In the genomic region with DNA sequence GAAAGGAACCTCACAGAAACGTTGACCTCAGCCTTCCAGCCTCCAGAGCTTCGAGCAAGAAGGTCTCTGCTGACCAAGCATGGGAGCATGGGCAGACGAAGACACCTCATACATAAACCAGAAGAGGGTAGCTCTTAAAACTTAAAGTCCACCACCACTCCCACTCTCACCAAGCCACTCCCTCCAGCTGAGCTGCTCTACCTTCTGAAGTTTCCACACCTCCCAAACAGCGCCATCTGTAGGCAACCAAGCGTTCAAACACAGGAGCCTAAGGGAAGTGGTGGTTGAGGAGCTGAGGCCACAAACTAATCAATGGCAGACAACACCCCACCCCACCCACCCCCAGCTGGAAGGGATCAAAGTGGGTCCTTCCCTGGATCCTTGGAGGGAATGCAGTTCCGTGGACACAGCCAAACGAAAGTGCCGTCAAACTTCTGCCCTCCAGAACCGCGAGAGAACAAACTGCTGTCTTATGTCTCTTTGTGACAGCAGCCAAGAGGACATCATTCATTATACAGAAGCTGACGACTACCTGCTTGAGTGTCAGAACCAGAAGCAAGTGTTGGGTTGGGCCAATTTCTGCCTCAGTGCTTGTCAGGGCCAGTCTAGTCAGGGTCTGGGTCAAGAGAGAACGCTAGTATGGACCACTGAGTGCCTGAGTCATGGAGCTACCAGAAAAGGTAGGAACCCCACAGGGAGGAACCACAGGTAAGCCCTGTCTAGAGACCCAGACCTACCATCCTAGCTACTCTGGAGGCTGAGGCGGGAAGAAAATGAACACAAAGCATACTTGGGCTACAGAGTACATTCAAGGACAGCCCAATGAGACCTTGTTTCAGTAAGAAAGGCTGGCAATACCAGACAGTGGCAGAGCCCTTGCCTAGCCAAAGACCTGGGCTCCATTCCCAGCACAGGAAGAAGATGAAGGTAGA, we compare ENCODE assay signal across 8 mouse cellular contexts. TPM values are rescaled to one million over a fixed set of nuclear protein-coding genes. Genes with fewer than 3 reads are reported as not detected.
DNase-seq lines count a peak whose midpoint lies in the region; ATAC-seq and TF ChIP-seq lines count a peak whose summit lies in the region.

No protein-coding gene starts in this region.

- no peak overlapping the region for H3K9ac ChIP-seq in hindbrain, embryonic 12.5 days
- no peak overlapping the region for H3K9ac ChIP-seq in hindbrain, embryonic 11.5 days (ENCODE audit: low read depth, low read length)
- no peak overlapping the region for H3K9ac ChIP-seq in ES-E14 (ENCODE audit: insufficient read depth, low read depth, low read length, poor library complexity, severe bottlenecking)

- in situ Hi-C loops in ES-E14 (cut with MboI; ENCODE audit: low sequenced_read_pairs in 2 of 2, unreplicated experiment in 2 of 2) = loop anchor here in 1 of 2 experiments (25.0 kb wide), 1 partner anchor 399 kb away; a partner anchor contains a TSS

- H3K27me3 ChIP-seq in hindbrain, embryonic 12.5 days = no peaks in the 10 kb centered on the region
- no peaks in the 10 kb centered on the region for H3K27me3 ChIP-seq in hindbrain, embryonic 11.5 days (ENCODE audit: control insufficient read depth, insufficient read depth, low read length)

- no peaks in the 10 kb centered on the region for H3K9me3 ChIP-seq in hindbrain, embryonic 12.5 days (replicated peaks)
- no peaks in the 10 kb centered on the region for H3K9me3 ChIP-seq in hindbrain, embryonic 11.5 days (ENCODE audit: control insufficient read depth, low read length)
- no peaks in the 10 kb centered on the region for H3K9me3 ChIP-seq in ES-E14 (ENCODE audit: control insufficient read depth, insufficient read depth, low read depth, low read length)

- peaks cover 23% of the 10 kb centered on the region for H3K4me1 ChIP-seq in hindbrain, embryonic 12.5 days
- no peaks in the 10 kb centered on the region for H3K4me1 ChIP-seq in hindbrain, embryonic 11.5 days (replicated peaks; ENCODE audit: control insufficient read depth, insufficient read depth, low read length)
- H3K4me1 ChIP-seq in ES-E14 (ENCODE audit: control insufficient read depth in 2 of 2, insufficient read depth in 2 of 2, low read length in 2 of 2, poor library complexity in 1 of 2) = peaks cover 0 to 1% of the 10 kb centered on the region in 2 experiments; a peak in 1 of 4 replicates

- ATAC-seq in hindbrain, embryonic 12.5 days (ENCODE audit: low FRiP score) = no peak
- no peak for ATAC-seq in hindbrain, embryonic 11.5 days (ENCODE audit: low FRiP score)

- no peak overlapping the region for H3K4me3 ChIP-seq in hindbrain, embryonic 12.5 days
- no peak overlapping the region for H3K4me3 ChIP-seq in hindbrain, embryonic 11.5 days (ENCODE audit: low read depth, low read length)
- H3K4me3 ChIP-seq in ES-E14 (ENCODE audit: insufficient read depth in 1 of 2, low read depth in 1 of 2, low read length in 2 of 2, poor library complexity in 1 of 2, severe bottlenecking in 1 of 2) = no peak overlapping the region

- peak overlapping the region; percentile 62 for H3K27ac ChIP-seq in hindbrain, embryonic 12.5 days
- H3K27ac ChIP-seq in hindbrain, embryonic 11.5 days (ENCODE audit: low read depth, low read length) = no peak overlapping the region
- H3K27ac ChIP-seq in ES-E14 (ENCODE audit: insufficient read depth, low read depth, low read length, poor library complexity, severe bottlenecking) = no peak overlapping the region

- no peak overlapping the region for H3K4me2 ChIP-seq in hindbrain, embryonic 12.5 days (replicated peaks)
- no peak overlapping the region for H3K4me2 ChIP-seq in hindbrain, embryonic 11.5 days (replicated peaks; ENCODE audit: low read depth, low read length)

- no peak for DNase-seq in hindbrain, embryonic 11.5 days (ENCODE audit: low spot score)
- DNase-seq in ES-E14 (ENCODE audit: low read depth, low spot score) = peak; percentile 75
- peak; percentile 30 for DNase-seq in embryo, embryonic 11 days
- DNase-seq in kidney, postnatal 10 days = peak; percentile 51
- DNase-seq in natural killer cell, adult 2 months (ENCODE audit: low spot score in 2 of 2) = peak; percentile 32 to 64
- no peak for DNase-seq in left cerebral cortex, adult 9 months (ENCODE audit: low spot score in 2 of 2)
- DNase-seq in cerebellum, adult 8-10 months = no peak

- no peaks in the 10 kb centered on the region for H3K36me3 ChIP-seq in hindbrain, embryonic 12.5 days
- no peaks in the 10 kb centered on the region for H3K36me3 ChIP-seq in hindbrain, embryonic 11.5 days (ENCODE audit: control insufficient read depth, insufficient read depth, low read length)
- H3K36me3 ChIP-seq in ES-E14 (ENCODE audit: control insufficient read depth, insufficient read depth, low read length, poor library complexity, severe bottlenecking) = no peaks in the 10 kb centered on the region

- WGBS in hindbrain, embryonic 12.5 days = 83% methylated on average over 13 of the region's 13 CpGs
- WGBS in hindbrain, embryonic 11.5 days = 79% methylated on average over 13 of the region's 13 CpGs

TF ChIP-seq in ES-E14, 5 proteins besides CTCF, POLR2A, EP300 and RAD21:
- no peak for TF ChIP-seq HCFC1 (IDR thresholded peaks at IDR 0.05; ENCODE audit: borderline replicate concordance, insufficient read depth, low read length)
- TF ChIP-seq MAFK (IDR thresholded peaks at IDR 0.05; ENCODE audit: insufficient read depth, low read depth, low read length) = no peak
- TF ChIP-seq ZC3H11A (IDR thresholded peaks at IDR 0.05; ENCODE audit: borderline replicate concordance, low read depth, low read length) = 0 out of 2 replicates have a peak, but pooled peaks have one; percentile 24

RNA-seq across cellular contexts. Expression of a gene that starts 59.8 kb away (rescaled TPM):
- polyA plus RNA-seq in hindbrain, embryonic 12.5 days (2016; fragmentation: Nextera tagmentation; extraction: Ambion mirVana) = 181 and 182 TPM in 2 replicates
- polyA plus RNA-seq in hindbrain, embryonic 11.5 days (2014; fragmentation: Nextera tagmentation; extraction: Ambion mirVana) = 235 and 238 TPM in 2 replicates
- total RNA-seq in ES-E14 (2012; rRNA removed) = 815 and 854 TPM in 2 replicates

Comparison
In these comparisons a context has a peak if more than half of its experiments do, and no peak if none do; other contexts are left out.
1. DNase-seq: peak in ES-E14 (single experiment), embryo, embryonic 11 days (single experiment), kidney, postnatal 10 days (single experiment) and natural killer cell, adult 2 months (2 of 2); none in hindbrain, embryonic 11.5 days (single experiment), left cerebral cortex, adult 9 months (0 of 2) and cerebellum, adult 8-10 months (single experiment).